Mouse (Mus musculus): ENCODE measurements around the gene Ccdc9.
"Not testable (repeated sequence)": the region's sequence is repeated elsewhere in the genome, so short reads cannot be mapped to it uniquely, and the experiment has no call there.

The Ccdc9 gene

DNA sequence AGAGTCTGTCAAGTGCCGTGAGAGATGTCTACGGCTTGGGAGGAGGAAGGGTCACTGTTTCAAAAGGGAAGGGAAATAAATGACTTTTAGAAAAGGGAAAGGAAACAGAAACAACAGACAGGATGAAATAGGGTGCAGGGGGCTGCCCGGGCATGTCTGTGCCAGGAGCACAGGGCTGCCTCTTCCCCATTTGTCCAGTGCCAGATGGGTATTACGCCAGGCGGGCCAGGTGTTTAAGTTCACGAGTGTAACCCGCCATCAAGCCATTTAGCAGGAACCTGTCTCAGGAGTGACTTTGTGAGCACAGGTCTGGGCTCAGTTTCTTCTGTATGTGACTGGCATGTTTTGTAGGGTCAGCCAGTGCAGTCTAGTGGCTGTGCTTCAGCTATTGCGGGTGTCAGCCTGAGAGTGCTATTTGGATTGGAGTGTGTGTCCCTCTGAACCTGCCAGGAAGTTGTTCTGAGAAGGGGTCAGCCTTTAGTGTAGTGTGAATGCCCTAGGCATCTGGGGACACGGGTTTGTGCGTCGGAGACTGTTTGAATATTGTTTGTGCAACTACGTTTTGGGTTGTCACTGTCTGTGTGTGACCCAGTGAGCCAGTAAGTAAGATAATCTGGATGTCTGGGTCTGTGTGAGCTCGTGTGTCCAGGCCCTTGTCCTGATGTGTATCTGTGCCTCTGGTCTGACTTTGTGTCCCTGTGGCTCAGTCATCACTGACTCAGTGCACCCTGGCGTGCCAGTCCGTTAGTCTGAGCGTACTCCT is 22.1 kb upstream of the Ccdc9 start:
- DNase-seq (ENCODE audit: low spot score in 2 of 2) = no peak

GRCm38 (mm10) chr7:16308093-16308492 is 21.5 kb upstream of the Ccdc9 start, which contains the start of gene Bbc3:
Gene Bbc3 (plus strand): TSS chr7:16308393.
- not testable (repeated sequence) for DNase-seq (ENCODE audit: low spot score in 2 of 2)

- DNase-seq (ENCODE audit: low spot score in 2 of 2) = not testable (repeated sequence)
Measured at GRCm38 (mm10) chr7:16307141-16307540, 20.5 kb upstream of the Ccdc9 start.

DNA sequence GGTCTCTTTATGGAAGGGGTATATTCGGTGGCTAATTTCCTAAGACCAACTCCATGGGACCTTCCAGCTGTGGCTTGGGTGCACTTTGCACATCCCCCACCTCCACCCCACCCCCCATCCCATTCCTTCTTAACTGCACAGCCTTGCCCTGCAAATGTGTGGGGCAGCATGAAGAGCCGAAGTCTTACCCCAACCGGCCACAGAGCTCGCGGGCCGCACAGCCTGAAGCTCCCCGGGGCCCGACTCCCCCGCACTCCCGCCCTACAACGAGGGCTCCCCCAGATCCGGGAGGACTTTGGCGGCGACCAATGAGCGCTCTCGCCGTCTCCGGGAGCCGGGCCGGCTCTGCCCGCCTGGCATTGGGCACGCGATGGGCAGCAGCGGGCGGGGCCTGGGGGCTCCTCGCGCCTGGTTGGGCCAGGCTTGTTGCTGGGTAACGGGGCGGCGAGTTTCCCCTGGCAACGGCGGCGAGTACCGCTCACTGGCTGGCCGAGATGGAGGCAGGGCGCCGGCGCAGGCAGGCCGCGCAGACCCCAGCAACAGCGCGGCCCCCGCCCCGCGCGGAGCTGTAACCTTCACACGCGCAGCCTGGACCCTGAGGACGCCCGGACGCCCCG is 12.9 kb upstream of the Ccdc9 start:
- DNase-seq (ENCODE audit: low spot score in 2 of 2) = peak; percentile 72 to 81

GRCm38 (mm10) chr7:16298927-16299326 is 12.3 kb upstream of the Ccdc9 start:
- DNase-seq (ENCODE audit: low spot score in 2 of 2) = no peak

GRCm38 (mm10) chr7:16297616-16298015 is 11.0 kb upstream of the Ccdc9 start:
- no peak for DNase-seq (ENCODE audit: low spot score in 2 of 2)

DNA sequence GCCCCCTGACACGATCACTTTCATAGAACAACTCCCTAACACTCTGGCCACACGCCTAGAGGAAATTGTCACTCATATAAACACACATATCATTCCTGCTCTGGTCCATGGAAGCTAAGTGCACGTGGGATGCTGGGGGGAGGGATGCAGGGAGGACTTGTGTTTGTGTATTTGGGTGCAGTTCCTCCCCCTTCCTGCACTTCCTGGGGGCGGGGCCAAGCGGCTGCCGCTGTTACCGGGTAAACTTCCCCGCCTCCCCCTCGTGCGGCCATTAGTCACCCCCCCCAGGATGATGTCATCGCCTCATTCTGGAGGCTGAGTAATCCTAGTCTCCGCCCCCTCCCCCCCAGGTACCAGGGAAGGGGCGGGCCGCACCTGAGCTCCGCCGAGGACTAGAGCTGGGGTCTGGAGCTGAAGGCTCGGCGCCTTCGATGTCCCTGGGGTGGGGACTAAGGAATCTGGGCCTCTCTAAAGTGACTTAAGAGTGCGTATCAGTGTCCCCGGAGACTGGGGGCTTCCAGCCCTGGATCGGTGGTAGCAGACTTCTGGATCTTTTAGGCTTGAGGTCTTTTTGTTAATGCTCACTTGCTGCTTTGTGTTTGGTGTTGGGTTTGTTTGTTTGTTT is 10.3 kb upstream of the Ccdc9 start:
- DNase-seq (ENCODE audit: low spot score in 2 of 2) = peak; percentile 85 to 91

GRCm38 (mm10) chr7:16296146-16296545 is 9.6 kb upstream of the Ccdc9 start:
- no peak for DNase-seq (ENCODE audit: low spot score in 2 of 2)

- peak; percentile 81 to 86 for DNase-seq (ENCODE audit: low spot score in 2 of 2)
Measured at GRCm38 (mm10) chr7:16295321-16295900, 8.8 kb upstream of the Ccdc9 start.

DNA sequence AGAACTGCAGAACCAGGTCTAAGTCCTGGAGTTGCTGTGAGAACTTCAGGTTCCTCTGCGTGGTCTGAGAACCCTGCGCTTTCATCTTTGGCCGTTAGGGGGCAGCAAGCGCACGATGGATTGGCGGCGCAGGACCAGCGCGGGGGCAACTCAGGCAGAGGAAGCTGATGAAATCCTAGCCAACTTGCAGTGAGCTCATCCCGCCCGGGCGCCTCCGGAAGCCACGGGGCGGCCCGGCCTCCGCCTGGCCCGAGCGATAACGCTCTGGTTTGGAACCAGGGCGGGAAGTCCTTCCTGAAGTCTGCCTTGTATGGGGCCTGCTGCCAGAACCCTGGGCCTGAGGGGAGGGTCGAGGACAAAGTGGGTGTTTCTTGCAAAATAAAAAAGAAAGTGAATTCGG is 8.2 kb upstream of the Ccdc9 start:
- DNase-seq (ENCODE audit: low spot score in 2 of 2) = peak; percentile 97 to 99

- peak; percentile 69 to 73 for DNase-seq (ENCODE audit: low spot score in 2 of 2)
Measured at GRCm38 (mm10) chr7:16294346-16294745, 7.8 kb upstream of the Ccdc9 start.

DNA sequence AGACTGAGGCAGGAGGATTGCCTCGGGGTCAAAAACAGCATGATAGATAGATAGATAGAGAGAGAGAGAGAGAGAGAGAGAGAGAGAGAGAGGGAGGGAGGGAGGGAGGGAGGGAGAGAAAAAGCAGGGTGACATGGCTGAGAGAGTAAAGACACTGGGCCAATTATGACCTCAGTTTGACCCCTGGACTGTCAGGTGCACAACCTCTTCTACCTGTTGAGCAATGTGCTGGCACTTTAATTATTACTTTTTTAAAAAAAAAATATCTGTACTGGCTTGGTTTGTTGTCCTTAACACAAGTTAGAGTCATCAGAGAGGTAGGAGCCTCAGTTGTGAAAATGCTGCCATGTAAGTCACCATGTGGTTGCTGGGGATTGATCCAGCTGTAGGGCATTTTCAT is 1.2 kb upstream of the Ccdc9 start:
- no peak for DNase-seq (ENCODE audit: low spot score in 2 of 2)

GRCm38 (mm10) chr7:16287016-16287415 is 421 bp upstream of the Ccdc9 start:
- DNase-seq (ENCODE audit: low spot score in 2 of 2) = no peak

- peak; percentile 74 to 83 for DNase-seq (ENCODE audit: low spot score in 2 of 2)
Measured at GRCm38 (mm10) chr7:16285450-16286025, 1.1 kb downstream of the Ccdc9 start.

- DNase-seq (ENCODE audit: low spot score in 2 of 2) = peak in 1 of 2 experiments; percentile 55
Measured at GRCm38 (mm10) chr7:16284904-16285303, 1.7 kb downstream of the Ccdc9 start.

GRCm38 (mm10) chr7:16284001-16284400 is 2.6 kb downstream of the Ccdc9 start:
- no peak for DNase-seq (ENCODE audit: low spot score in 2 of 2)

DNA sequence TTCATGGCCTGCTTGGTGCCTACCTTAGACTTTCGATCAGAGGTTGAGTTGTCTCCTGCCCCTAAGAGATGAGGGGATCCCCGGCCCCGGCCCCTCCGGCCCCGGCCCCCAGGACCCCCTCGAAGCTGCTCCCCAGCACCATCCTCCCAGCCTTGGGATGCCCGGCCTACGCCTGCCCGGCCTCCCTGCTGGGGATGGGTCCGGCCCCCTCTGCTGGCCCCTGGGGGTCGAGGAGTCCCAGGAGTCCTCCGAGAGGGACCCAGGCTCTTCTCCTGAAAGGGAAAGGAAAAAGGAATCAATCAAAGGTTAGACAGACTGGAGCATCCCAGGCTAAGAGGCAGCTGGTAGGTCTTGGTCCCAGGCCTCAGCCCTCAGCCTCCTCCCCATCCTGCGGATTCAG is 4.3 kb downstream of the Ccdc9 start:
- peak in 1 of 2 experiments; percentile 61 for DNase-seq (ENCODE audit: low spot score in 2 of 2)

DNA sequence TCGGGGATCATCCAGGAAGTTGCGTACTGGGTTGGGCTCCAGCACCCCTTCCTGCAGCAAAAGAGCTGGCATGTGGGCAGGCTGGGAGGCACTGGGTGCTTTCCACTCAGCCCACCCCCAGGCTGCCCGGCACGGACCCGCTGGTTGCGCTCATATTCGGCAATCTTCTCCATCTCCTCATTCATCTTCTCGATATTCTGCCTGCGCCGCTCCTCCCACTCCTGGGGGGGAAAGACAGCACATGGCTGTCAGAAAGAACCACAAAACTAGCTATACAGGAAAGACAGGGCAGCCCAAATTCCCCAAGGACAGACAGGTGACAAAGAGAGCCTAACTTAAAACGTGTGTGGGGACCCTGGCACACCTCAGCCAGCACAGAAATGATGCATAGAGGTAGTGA is 5.9 kb downstream of the Ccdc9 start:
- peak in 1 of 2 experiments; percentile 67 for DNase-seq (ENCODE audit: low spot score in 2 of 2)

- DNase-seq (ENCODE audit: low spot score in 2 of 2) = peak in 1 of 2 experiments; percentile 48
Measured at GRCm38 (mm10) chr7:16274922-16275890, 11.4 kb downstream of the Ccdc9 start.

DNA sequence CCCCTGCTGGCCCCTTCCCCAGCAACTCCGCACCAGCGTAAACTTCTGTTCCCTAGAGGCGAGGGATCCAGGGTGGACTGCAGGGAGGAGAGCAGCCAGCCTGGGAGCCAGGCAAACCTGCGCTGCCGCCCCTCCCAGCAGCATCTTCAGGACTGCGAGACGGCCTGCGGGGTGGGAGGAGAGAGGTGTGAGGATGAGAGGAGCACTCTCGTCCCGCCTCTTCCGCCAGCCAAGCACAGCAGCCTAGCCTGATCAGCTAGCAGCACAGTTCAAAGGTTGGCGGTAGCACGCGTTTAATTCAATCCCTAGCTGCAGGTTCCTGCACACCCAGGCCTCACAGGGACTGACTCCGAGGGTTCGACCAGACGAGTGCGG is 12.8 kb downstream of the Ccdc9 start:
- peak; percentile 79 to 88 for DNase-seq (ENCODE audit: low spot score in 2 of 2)

Measured in spleen, postnatal 4 days (tissue).